In the genomic region with DNA sequence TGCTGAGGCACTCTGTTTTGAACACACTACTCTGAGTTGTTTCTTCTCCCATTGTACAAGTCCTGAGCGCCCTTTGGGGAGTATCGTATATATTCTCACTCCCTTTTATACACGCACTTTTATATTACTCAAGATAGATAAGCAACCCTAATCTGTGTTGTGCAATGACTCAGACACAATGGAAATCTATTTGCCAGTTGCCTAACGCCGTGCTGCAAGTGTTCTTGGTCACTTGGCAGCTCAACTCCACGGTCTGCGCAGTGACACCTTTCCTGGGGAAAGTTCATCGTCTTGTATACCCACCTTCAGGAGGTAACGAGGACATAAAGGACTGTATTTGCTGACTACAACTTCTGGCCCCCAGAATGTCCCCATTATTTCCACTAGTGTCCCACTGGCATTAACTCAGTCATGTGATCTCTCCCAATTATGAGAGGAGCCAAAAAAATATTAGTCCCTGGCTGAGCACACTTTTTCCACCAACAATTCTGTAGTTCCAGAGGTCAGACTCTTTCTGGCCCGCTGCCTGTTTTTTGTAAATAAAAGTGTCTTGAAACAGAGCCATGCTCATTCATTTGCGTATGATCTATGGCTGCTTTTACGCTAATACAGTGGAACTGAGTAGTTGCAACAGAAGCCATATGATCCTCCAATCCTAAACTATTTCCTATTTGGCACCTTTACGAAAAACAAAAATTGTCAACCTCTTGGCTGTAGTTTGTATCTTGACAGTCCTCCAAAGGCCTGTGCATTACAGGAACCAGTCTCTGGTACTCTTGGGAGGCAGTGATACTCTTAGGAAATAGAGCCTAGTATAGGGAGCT, we compare ENCODE assay signal across 8 mouse cellular contexts. TPM values are rescaled to one million over a fixed set of nuclear protein-coding genes. Genes with fewer than 3 reads are reported as not detected.
DNase-seq lines count a peak whose midpoint lies in the region; ATAC-seq and TF ChIP-seq lines count a peak whose summit lies in the region.
"Had no signal": no experiment of that assay in that cellular context is flagged by ENCODE, and none has a peak within 500 bp of the region (broad histone marks: within the 10 kb centered on the region; RNA-seq: fewer than 3 reads in every experiment).

No protein-coding gene starts in this region.

- H3K27ac ChIP-seq in midbrain, embryonic 11.5 days (ENCODE audit: low read depth, low read length) = no peak overlapping the region
- no peak overlapping the region for H3K27ac ChIP-seq in midbrain, postnatal 0 days (ENCODE audit: low read depth, low read length)
- H3K27ac ChIP-seq in heart, embryonic 16.5 days (ENCODE audit: low read length) = 0 out of 2 replicates have a peak overlapping the region, but pooled peaks have one; percentile 2
- H3K27ac ChIP-seq: hindbrain, postnatal 0 days had no signal

- H3K4me3 ChIP-seq in midbrain, embryonic 11.5 days (ENCODE audit: low read depth, low read length) = no peak overlapping the region
- no peak overlapping the region for H3K4me3 ChIP-seq in midbrain, postnatal 0 days (ENCODE audit: low read depth, low read length)
- no peak overlapping the region for H3K4me3 ChIP-seq in heart, embryonic 16.5 days (ENCODE audit: low read length)

- H3K9ac ChIP-seq in midbrain, embryonic 11.5 days (ENCODE audit: low read length) = no peak overlapping the region
- no peak overlapping the region for H3K9ac ChIP-seq in midbrain, postnatal 0 days (replicated peaks; ENCODE audit: low read length, poor library complexity, severe bottlenecking)
- no peak overlapping the region for H3K9ac ChIP-seq in heart, embryonic 16.5 days (ENCODE audit: low read length)

- H3K9me3 ChIP-seq in midbrain, embryonic 11.5 days (ENCODE audit: control insufficient read depth, low read length) = no peaks in the 10 kb centered on the region
- H3K9me3 ChIP-seq in midbrain, postnatal 0 days (ENCODE audit: low read length) = no peaks in the 10 kb centered on the region
- no peaks in the 10 kb centered on the region for H3K9me3 ChIP-seq in heart, embryonic 16.5 days (replicated peaks; ENCODE audit: control insufficient read depth, low read length)

- no peaks in the 10 kb centered on the region for H3K27me3 ChIP-seq in midbrain, embryonic 11.5 days (ENCODE audit: control insufficient read depth, insufficient read depth, low read length)
- H3K27me3 ChIP-seq in midbrain, postnatal 0 days (ENCODE audit: insufficient read depth, low read length) = no peaks in the 10 kb centered on the region
- H3K27me3 ChIP-seq in heart, embryonic 16.5 days (ENCODE audit: control insufficient read depth, insufficient read depth, low read length) = no peaks in the 10 kb centered on the region

- H3K36me3 ChIP-seq in midbrain, embryonic 11.5 days (ENCODE audit: control insufficient read depth, insufficient read depth, low read length) = no peaks in the 10 kb centered on the region
- H3K36me3 ChIP-seq in midbrain, postnatal 0 days (ENCODE audit: insufficient read depth, low read length) = no peaks in the 10 kb centered on the region
- H3K36me3 ChIP-seq in heart, embryonic 16.5 days (ENCODE audit: control insufficient read depth, insufficient read depth) = no peaks in the 10 kb centered on the region

- WGBS in midbrain, embryonic 11.5 days = 96% methylated on average over 13 of the region's 13 CpGs
- WGBS in midbrain, postnatal 0 days = 92% methylated on average over 13 of the region's 13 CpGs
- whole genome bisulfite sequencing in heart, embryonic 16.5 days = 64% methylated on average over 13 of the region's 13 CpGs

- peak; percentile 60 for DNase-seq in midbrain, embryonic 11.5 days (ENCODE audit: low spot score, missing footprints)
- no peak for DNase-seq in midbrain, postnatal 0 days (ENCODE audit: low spot score)
- DNase-seq in kidney, postnatal 4 days = peak; percentile 77 to 78
- DNase-seq in right cerebral cortex, postnatal 10 days (ENCODE audit: low spot score in 2 of 2) = no peak
- DNase-seq in left cerebral cortex, postnatal 25 days (ENCODE audit: low spot score in 2 of 2) = no peak
- DNase-seq in gastrocnemius, adult 18-20 months (ENCODE audit: low spot score) = no peak

- H3K4me1 ChIP-seq in midbrain, embryonic 11.5 days (ENCODE audit: control insufficient read depth, insufficient read depth, low read length) = no peaks in the 10 kb centered on the region
- H3K4me1 ChIP-seq in midbrain, postnatal 0 days (ENCODE audit: insufficient read depth, low read length) = no peaks in the 10 kb centered on the region; the same call in 1 of the 2 replicates
- peaks cover 30% of the 10 kb centered on the region for H3K4me1 ChIP-seq in heart, embryonic 16.5 days (ENCODE audit: control insufficient read depth, insufficient read depth, low read length)

- ATAC-seq in midbrain, embryonic 11.5 days (ENCODE audit: low FRiP score) = no peak
- ATAC-seq in midbrain, postnatal 0 days (ENCODE audit: low FRiP score) = no peak
- ATAC-seq in heart, embryonic 16.5 days (replicated peaks; ENCODE audit: extremely low read depth, insufficient read depth, low FRiP score) = no peak
- ATAC-seq: hindbrain, postnatal 0 days had no signal

- H3K4me2 ChIP-seq in midbrain, embryonic 11.5 days = no peak overlapping the region
- no peak overlapping the region for H3K4me2 ChIP-seq in midbrain, postnatal 0 days (ENCODE audit: low read depth, low read length, poor library complexity, severe bottlenecking)
- no peak overlapping the region for H3K4me2 ChIP-seq in heart, embryonic 16.5 days (ENCODE audit: low read depth, low read length)

- intact Hi-C loops in left cerebral cortex, postnatal 25 days (cut with DNase I) = no loop called here

- no peak for TF ChIP-seq CTCF in midbrain, postnatal 0 days (IDR thresholded peaks at IDR 0.05)

RNA-seq across cellular contexts. Expression of gene Xpnpep1, which starts 35.1 kb away (rescaled TPM):
- 148 and 150 TPM in 2 replicates for polyA plus RNA-seq in midbrain, embryonic 11.5 days (2014; fragmentation: Nextera tagmentation; extraction: Ambion mirVana)
- total RNA-seq in midbrain, postnatal 0 days (2014; rRNA removed) = 74.8 and 91.0 TPM in 2 replicates
- 108 and 110 TPM in 2 replicates for polyA plus RNA-seq in midbrain, postnatal 0 days (2015; fragmentation: Nextera tagmentation; extraction: Ambion mirVana)
- 128 and 137 TPM in 2 replicates for polyA plus RNA-seq in heart, embryonic 16.5 days (2015; fragmentation: Nextera tagmentation; extraction: Ambion mirVana)
- total RNA-seq in left cerebral cortex, postnatal 25 days (2021) = 10 to 100 TPM; 75.4 TPM
- 10 to 100 TPM; 34.3 to 40.9 TPM for total RNA-seq in gastrocnemius, adult 18-20 months (2021)

Comparison
In these comparisons a context has a peak if more than half of its experiments do, and no peak if none do; other contexts are left out.
1. DNase-seq: peak in midbrain, embryonic 11.5 days (single experiment) and kidney, postnatal 4 days (2 of 2); none in midbrain, postnatal 0 days (single experiment), right cerebral cortex, postnatal 10 days (0 of 2), left cerebral cortex, postnatal 25 days (0 of 2) and gastrocnemius, adult 18-20 months (single experiment).